Mouse (Mus musculus) olfactory bulb, adult 2 months (tissue): ENCODE results near the gene Olfr522.

Experiments
- CTCF ChIP-seq: fragments of 200-500 bp; IDR thresholded peaks from 2 replicates; pipeline ENCODE4 v1.5.1; 2012; ENCODE audit warnings: low read depth, mild to moderate bottlenecking, low read length, moderate library complexity; ENCODE audit not compliant: insufficient read depth
- POLR2A ChIP-seq: fragments of 200-500 bp; IDR thresholded peaks from 2 replicates; pipeline ENCODE4 v1.6.1; 2012; ENCODE audit warnings: mild to moderate bottlenecking, low read depth, low read length, moderate library complexity; ENCODE audit not compliant: insufficient read depth

GRCm38 (mm10) chr7:140126022-140126350 is 38.6 kb downstream of the Olfr522 start:
- TF ChIP-seq CTCF (no peak), POLR2A (no peak)
